Mouse (Mus musculus): ENCODE measurements at regions not wholly inside any gene's neighbourhood (a gene's known extent, or its start where the extent isn't known, plus 50 kb on each side); places are given as distances from the start of the nearest gene placed in this dataset.
A peak's percentile ranks its signal among the peaks of the same experiment; 100 is the strongest.

DNA sequence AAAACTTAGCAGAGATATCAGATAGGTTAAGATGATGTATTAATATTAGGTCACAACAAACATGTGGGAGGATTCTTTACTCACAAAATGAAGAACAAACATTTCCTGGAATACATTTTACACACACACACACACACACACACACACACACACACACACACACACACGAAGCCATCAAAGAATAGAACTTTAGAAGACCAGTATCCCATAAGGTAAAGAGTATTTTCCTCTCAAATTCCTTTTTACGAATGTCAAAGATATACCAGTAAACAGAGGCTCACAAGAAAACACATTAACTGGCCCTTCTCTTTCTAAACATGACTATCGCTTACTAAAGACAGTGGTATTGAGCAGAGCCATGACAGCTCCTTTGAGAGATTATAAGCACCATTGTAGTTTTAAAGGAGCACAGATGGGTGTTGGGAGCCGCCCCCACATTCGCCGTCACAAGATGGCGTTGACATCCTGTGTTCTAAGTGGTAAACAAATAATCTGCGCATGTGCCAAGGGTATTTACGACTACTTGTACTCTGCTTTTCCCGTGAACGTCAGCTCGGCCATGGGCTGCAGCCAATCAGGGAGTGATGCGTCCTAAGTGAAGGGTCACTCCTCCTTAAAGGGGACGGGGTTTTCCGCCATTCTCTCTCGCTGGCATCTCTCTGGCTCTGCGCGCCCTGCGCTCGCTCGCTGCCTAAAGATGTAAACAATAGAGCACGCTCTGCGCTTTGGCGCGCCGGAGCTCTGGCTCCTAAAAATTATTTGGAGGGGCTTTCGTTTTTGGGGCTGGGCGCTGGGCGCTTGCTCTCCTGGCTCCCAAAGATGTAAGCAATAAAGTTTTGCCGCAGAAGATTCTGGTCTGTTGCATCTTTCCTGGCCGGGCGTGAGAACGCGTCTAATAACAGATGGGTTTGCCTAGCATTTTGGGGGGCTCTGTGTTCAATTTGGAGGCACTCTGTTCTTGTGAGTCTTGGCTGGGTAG, 160.0 kb downstream of the Csl start:
- DNase-seq = peak; percentile 18

DNA sequence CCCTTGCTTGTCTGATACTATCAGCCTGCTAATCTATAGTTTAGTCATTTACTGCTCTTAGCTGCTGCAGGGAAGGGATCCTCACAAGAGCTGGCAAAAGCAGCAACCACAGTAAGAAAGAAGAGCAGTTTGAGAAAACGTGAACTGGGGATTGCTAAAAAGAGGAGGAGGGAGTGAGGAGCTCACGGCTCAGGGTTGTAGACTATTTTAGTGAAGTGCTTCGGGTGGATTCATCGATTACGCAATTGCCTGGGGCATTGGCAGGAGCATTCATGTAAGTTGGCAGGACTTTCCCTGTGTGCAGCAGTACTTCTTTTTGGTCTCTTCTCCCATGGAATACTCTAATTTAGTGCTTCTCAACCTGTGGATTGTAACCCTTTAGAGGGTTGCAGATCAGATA, 157.1 kb downstream of the Csl start:
- DNase-seq = no peak

DNA sequence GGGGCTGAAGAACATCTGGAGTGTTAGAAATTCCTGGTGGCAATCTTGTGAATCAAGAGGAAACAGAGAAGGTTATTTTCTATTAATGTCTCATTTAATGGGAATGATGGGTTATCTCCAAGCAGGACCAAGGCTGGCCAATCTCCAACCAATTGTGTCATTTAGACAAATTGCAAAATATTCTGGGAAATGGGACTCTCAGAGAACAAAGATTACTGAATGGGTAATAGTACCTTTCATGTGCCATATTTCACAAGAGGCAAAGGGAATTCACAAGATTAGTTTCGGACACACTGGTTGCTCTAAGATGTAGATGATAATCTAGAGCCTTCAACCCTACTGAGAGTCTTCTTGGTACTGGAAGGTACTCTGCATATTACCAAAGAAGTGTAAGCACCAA, 155.3 kb downstream of the Csl start:
- DNase-seq = no peak

DNA sequence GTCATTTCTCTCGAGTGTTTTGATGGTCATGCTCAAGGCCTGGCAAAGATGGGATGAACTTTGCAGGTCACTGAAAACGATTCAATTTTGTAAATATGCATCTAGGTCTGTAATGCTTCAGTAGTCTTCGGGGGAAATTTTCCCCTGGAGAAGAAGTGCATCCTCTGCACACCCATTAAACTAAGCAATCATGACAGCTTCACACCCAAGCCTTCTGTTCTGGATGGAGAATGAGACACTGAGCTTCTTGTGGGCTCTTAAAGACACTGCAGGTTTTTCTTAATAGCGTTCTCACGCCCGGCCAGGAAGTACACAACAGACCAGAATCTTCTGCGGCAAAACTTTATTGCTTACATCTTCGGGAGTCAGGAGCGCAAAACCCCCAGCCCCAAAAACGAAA, 151.0 kb downstream of the Csl start:
- no peak for DNase-seq

DNA sequence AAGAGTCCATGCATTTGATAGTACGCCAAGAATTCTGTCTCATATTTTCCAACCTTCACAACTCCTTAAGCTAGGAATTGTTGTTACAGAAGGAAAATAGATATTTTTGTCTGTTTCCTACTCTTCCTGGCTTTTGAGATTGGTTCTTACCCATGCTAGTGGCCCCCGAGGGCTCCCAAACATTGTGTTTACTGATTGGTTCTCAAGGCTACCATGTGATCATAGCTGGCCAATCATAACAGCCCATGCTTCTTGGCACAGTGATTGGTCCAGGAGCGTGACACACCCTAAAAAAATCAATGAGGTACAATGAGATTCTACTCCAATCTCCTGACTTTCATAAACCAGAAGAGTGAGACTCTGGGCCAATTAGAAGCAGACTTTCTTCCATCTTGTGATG, 150.0 kb downstream of the Csl start:
- DNase-seq = no peak

DNA sequence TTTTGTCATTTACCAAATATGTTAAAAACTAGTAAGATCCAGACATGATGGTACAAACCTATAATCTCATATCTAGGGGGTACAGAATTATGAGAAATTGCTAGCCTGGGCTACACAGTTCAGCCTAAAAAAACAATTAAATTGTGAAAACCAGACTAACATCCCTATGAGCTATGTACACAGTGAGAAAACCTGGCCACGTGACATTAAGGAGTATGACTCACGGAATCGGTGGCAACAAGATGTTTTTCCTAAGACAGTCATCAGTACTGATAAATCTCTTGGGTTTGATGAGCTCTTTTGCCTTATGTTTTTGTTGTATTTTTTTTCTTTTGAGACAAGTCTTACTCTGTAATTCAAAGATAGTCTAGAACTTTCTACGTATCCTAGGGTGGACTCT, 148.6 kb downstream of the Csl start:
- DNase-seq = no peak

DNA sequence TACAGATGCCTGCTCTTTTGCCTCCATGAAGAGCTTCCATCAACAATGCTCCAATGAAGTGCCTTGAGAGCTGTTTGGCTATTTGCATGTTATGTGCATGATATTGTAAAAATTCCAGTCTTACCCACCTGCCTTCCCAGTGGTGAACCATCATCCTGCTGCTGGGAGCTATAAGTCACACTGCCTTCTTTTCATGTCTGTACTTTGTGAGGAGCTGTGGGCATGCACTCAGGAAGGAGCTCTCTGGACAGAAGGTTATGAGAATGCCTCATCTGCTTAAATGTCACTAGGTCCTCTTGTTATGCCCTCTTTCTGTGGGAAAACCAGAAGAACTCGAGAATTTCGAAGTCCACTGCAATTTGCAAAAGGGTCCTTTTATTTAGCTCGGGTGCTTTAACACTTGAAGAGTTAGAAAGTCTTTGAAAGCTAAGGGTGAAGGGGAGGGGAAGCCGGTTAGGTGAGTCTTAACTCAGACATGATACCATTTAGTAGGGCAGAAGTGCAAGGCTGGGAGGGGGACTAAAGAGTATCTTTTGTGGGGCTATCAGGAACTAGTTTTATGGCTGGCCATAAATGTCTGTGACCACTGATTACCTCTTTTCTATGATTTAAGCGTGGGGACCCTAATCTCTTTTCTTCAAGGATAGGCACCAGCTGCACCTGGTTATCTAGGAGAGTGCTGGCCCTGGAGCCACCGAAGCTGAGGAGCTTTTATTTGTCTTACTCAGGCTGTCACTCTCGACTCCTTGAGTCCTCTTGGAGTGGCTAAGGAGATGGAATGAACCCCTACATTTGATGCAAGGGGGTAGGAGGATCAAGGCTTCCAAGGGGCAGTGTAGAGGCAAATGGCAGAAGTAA, 144.8 kb downstream of the Csl start:
- no peak for DNase-seq

DNA sequence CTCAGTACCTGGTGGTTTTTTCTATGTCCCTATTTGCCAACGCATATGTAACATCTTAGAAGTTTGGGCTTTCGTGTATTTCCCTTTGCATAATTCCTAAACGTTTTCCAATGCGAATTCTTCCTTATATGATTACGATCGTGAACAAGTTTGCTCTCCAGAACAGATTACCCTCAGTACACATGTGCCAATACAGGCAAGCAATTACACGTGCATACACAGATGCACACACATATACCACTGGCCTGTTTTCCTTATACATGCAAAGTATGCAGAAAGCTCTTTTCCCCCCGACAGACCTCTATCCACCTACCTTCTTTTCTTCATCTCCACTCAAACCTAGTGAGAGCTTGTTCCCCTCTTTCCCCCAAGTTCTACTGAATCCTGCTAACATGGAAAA, 144.1 kb downstream of the Csl start:
- DNase-seq = no peak

DNA sequence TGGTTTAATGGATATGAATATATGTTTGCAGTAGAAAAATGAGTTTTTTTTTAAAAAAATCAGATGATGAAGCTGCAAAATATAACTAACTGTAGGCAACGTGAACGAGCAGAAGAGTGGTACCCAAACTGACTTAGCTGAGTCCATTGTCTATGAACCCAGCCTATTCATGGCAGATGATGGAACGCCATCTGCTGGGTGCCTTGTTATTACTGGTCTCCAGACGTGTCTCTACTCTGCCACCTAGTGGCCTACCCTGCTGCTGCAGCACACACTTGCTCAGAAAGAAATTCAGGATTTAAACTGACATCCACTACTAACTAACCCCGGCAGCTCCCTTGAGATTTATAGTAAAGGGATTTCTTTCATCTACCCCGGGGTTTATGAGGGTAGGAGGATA, 143.7 kb downstream of the Csl start:
- peak; percentile 51 for DNase-seq

DNA sequence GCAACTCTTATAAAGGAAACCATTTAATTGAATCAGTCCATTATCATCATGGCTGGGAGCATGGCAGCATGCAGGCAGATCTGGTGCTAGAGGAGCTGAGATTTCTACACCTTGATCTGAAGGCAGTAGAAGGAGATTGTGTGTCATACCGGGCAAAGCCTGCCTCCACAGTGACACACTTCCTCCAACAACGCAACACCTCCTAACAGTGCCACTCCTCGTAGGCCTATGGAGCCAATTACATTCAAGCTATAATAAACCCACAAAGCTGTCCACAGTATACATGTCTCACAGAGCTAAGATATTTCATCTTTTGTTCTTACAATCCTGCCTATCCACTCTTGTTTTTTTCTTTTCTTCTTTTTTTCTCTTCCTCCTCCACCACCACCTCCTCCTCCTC, 141.8 kb downstream of the Csl start:
- DNase-seq = no peak

DNA sequence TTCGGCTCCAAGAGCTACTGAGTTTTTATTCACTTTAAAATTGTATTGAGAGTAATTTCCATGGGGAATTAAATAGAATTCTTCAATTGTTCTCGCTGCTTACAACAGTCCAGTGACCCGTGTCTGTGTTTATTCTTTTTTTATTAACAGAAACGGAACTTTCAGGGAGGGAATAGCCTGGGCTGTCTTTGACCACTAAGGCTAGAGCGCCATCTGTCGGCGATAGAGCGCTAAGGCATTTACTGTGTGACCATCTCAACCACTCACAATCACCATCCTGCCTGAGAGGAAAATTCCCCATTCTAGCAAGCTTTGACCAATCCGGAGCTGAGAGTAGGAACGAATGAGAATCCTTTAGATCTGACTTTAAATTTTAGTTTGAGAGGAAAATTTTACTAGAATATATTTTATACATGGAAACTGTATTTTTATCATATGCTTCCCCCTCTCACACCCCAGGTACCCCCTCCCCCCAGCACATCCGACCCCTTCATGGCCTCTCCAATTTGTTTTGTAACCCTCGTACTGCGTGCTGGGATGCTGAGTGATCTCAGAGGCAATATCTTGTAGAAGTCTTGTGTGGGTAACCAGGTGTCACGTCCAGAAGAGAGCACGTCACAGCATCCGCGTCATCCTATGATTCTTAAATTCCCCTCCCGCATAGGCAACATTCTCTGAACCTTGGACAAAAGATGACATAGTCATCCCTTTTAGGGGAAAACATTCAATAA, 139.9 kb downstream of the Csl start:
- peak; percentile 52 for DNase-seq

DNA sequence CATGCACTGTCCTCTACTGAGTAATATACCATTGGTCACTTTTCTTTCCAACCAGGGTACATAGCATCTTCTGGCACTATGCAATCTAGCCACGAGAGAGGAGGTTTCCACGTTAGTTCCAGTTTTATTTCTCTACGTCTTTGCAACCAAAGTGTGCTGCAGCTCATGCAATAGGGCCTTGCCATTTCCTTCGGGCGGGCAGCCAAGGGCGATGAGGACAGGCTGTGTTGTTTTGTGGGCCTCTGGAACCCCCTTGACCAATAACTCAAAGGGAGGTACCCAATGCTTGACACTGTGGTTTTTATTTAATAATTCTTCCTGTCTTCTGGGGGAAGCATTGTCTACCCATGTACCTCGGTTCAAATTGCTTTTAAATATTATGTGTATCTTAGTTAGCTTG, 139.0 kb downstream of the Csl start:
- DNase-seq = no peak

DNA sequence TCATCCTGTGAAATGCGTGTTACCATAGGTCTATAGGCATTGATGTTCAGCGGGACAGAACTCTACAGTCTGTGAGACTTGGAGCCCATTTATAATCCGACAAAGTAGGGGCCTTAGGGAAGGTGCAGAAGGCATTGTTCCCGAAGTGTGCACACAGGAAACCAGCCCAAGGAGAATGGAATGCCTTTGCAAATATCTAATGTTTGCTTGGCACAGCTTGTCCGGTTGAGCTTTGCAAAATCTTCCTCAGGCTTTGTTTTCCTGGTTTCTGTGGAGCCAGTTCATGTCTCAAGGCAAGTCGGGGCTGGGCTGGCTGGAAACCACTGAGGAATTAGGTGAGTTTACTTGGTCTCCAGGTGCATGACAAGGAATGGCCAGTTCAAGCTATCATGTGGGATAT, 132.1 kb downstream of the Csl start:
- no peak for DNase-seq

DNA sequence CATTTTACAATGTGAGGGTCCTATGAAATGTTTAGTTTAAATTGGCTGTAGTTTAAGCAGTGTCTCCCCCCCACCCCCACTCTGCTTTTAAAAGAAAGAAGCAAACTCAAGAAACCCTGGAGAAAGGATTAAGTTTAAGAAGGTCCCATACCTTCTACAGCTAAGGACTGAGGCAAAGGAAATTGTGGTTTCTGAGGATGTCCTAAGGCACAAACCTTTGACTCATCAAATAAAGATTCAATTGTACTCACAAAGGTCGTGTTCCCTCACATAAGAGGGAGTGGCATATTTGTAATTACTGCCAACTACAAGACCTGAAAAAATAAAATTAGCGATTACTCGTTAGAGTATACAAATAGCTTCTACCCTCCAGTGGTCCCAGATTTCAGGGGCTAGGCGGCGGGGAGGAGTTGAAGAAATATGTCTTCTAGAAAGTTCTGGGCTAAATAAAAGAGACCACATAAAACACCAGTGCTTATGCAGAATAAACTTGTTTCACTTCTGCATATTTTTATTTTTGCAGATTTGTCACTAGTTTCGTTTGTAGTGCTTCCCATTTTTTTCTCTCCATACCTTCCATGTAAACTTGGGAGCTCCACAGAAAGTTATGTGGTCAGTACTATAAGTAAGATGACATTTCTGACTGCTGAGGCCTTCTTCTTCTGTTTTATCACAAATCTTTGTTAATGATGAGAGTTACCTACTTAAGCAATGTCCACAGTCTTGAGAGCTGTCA, 127.0 kb downstream of the Csl start:
- no peak for DNase-seq

DNA sequence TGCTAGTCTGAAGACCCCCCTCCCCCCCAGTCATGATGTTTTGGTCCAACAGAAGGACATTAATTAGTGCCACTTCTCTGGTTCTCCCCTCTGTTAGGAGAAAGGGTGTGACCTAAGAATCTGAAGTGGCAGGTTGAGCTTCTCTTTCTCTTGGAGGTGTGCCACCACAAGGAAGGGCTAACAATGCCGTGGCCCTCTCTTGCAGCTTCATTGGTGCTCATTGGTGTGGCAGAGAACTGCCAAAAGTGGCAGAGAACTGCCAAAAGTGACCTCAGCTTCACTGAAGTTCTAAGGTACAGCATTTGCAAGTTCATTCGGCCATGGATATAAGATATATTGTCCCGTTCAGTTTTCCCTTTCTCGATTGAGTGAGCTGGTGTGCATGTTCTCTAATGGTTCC, 123.7 kb downstream of the Csl start:
- DNase-seq = no peak

DNA sequence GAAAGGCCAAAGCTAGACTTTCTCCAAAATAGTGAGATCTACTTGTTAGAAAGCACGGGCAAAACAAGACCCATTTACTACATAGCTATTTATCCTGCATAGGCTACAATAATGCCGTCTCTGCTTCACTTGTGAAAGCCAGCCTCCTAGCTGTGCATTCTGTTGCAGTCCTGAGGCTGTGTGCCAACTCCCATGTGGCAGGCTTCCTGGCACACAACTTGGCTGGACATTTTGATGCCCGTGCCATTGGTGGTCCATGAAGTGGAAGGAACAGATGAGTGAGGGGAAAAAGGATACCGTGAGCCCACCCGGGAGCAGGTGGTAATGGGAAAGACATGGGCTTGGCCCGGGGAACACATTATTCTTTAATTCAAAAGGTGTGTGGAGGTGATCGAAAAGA, 120.4 kb downstream of the Csl start:
- no peak for DNase-seq

DNA sequence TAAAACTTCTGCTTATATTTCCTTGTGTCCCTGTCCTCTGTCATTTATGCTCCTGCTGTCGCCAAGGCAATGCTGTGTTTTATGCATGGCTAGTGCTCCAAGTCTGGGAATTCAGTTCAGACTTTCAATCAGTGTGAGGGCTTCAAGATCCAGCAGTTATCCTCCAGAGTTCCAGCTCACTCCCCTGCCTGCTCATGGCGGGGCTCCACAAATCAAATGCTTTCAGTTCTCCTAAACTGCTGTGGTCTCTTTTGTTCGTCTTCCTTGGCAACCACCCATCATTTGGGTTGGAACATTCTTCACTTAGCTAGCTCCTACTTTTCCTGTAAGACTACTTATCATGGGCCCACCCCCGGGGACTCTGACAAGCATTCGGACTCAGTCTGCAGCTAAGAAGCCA, 120.0 kb downstream of the Csl start:
- no peak for DNase-seq

DNA sequence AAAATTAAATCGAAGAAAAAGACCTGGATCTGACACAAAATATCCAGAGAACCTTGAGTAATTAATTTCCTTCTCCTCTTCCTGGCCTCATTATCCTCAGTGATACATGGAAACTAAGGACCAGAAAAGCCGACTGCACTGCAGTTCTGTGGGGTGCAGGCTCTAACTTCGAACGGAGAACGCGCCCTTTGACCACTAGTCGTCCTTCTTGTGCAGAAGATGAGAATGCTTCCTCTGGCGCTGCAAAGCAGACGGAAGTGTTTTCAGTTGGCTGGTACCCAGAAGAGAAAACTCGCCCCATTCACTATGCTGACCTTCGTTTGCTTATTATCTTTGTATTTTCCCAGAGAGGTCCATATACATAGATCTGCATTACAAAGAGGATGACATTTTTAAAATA, 117.7 kb downstream of the Csl start:
- DNase-seq = no peak

DNA sequence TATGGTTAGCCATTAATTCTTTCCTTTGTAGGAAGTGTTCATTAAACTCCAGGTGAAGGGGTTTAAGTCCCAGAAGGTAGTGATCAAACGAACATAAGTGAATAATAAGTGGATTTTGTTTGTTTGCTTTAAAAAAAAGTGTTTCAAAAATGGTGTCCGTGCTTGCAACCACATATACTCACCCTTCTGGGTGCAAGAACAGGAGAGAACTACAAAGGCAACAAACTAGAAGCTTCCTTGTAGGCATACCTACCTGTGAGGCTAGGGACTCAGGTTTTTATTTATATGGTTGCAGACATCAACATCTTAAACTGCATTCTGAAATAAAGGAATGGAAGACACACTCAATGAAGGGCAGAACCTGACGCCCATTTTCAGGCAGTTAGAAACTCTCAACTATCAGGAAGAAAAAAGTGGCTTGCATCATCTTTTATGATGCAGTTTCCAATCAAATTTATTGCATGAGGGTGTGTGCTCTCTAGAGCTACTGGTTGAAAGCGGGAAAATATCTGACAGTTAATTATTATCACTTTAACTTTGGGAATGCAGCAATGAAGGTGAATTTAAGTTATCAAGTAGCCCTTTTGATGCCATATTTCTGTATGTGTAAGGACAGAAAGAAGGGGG, 117.1 kb downstream of the Csl start:
- no peak for DNase-seq

DNA sequence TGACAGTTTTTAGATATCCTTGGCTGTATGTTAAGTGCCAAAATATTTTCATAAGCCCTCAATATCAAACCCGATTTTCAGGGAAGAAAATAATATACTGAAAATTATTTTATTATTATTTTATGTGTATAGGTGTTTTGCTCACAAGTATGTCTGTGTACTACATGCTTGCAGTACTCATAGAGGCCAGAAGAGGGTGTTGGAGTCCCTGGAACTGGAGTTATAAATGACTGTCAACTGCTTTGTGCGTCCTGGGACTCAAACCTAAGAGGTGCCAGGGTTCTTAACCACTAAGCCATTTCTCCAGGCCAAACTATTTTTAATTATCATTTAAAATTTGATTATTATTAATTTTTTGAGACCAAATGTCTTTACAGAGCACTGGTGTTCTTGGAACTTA, 114.5 kb downstream of the Csl start:
- DNase-seq = no peak

DNA sequence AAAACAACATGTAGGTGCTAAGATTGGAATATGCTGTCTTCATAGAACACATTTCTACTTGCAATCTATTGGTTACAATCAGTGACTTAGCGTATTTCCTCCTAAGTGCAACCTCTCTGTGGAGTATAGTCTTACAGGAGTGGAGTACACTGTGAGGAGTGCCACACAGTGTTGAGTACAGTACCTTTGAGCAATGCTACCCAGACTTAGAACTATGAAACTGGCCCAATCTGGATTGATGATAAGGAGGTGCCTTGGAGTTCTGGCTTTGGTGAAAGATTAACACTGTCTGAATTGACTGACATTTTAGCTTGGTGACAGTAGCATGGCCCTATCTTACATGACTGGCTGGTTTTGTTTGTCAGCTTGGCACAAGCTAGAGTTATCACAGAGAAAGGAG, 107.4 kb downstream of the Csl start:
- DNase-seq = no peak

DNA sequence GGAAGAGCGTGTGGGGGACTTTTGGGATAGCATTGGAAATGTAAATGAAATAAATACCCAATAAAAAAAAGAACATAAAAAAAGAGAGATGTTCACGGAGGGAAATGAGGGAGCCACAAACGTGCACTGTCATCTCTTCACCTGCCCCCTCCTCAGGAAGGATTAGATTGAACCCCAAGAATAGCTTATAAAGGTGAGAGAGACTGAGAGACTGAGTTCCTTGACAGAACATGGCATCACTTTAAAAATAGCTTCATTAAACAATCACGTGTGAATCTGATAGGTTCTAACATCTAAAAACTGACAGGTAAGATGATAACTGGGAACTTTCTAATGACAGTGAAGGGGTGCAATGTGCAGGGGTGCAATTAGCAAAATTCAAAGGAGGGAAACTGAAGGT, 105.2 kb downstream of the Csl start:
- DNase-seq = no peak

Measured in cerebellum, adult 8-10 months (tissue).